Comparison of ENCODE assay signal across 8 mouse cellular contexts in the genomic region with DNA sequence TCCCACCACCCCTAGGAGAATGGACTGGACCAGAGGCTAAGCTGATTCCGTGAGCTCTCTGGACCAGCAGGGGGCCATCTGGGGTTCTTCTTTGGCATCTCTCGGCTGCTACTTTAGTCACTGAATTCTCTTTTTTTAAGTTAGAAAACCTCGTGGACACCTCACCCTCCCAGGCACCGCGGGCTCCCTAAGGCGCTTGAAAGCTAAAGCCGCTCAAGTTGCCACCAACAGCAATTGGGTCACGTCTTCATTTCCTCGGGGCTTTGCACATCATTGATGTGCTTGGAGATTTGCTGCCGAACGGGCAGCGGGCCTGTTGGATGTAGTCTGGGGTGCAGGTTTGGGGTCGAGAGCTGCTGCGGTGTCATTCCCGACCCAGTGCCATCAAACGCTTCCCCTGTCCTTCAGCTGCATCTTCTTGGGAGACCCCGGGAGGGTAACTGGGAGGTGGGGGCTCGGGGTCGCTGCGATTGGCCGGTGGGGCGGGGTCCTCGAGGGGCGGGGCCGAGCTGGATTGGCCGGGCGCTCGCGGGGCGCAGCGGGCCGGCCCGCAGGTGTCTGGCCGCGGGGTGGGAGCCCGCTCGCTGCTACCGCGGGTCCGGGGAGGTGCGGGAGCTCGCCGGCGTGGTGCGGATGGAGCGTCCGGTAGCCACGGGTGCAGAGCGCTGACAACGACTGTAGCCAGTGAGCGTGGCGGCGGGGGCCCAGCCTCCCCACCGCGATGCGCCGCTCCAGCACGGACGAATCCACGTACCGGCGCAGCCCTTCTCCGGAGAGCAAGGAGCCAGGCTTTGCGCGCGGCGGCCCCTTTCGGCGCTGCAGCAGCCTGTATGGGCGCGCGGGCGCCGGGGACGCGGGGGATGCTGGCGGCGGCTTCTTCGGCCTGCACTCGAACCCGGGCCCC. TPM values are rescaled to one million over a fixed set of nuclear protein-coding genes. Genes with fewer than 3 reads are reported as not detected.
DNase-seq lines count a peak whose midpoint lies in the region; ATAC-seq and TF ChIP-seq lines count a peak whose summit lies in the region.

No protein-coding gene starts in this region.

- peak; percentile 67 for DNase-seq in thymus, postnatal 4 days
- DNase-seq in thymus, postnatal 10 days (ENCODE audit: low spot score in 2 of 2), result no peak
- peak; percentile 89 to 93 for DNase-seq in cerebellum, postnatal 14 days
- DNase-seq in heart, adult 9 months (ENCODE audit: low spot score in 2 of 2), result peak; percentile 36 to 49
- DNase-seq in lung, postnatal 0 days (ENCODE audit: low spot score), result peak; percentile 74
- peak; percentile 83 for DNase-seq in retina, postnatal 1 day
- no peak for DNase-seq in layer of hippocampus, adult 9-10 months (ENCODE audit: low spot score)

- no peak for TF ChIP-seq EP300 in lung, postnatal 0 days (IDR thresholded peaks at IDR 0.05)

- peak; percentile 20; the same call in 1 of the 2 replicates for ATAC-seq in kidney, embryonic 16.5 days (ENCODE audit: low FRiP score, low TSS enrichment)
- ATAC-seq in lung, postnatal 0 days, result no peak

- H3K4me2 ChIP-seq in kidney, embryonic 16.5 days (replicated peaks; ENCODE audit: low read depth, low read length), result peak overlapping the region; percentile 96
- H3K4me2 ChIP-seq in lung, postnatal 0 days (replicated peaks; ENCODE audit: low read depth, low read length), result peak overlapping the region; percentile 88

- WGBS in kidney, embryonic 16.5 days, result under 1% methylated on average over 77 of the region's 81 CpGs
- 1% methylated on average over 46 of the region's 81 CpGs for whole genome bisulfite sequencing in lung, postnatal 0 days

- H3K4me1 ChIP-seq in kidney, embryonic 16.5 days (ENCODE audit: insufficient read depth, low read length), result peaks cover 38% of the 10 kb centered on the region
- peaks cover 33% of the 10 kb centered on the region for H3K4me1 ChIP-seq in lung, postnatal 0 days (ENCODE audit: insufficient read depth, low read depth, low read length)

- H3K27ac ChIP-seq in kidney, embryonic 16.5 days (ENCODE audit: low read length), result no peak overlapping the region
- H3K27ac ChIP-seq in lung, postnatal 0 days (ENCODE audit: low read length), result no peak overlapping the region

- peak; percentile 66 for TF ChIP-seq CTCF in lung, postnatal 0 days (IDR thresholded peaks at IDR 0.05)

- H3K9ac ChIP-seq in kidney, embryonic 16.5 days (replicated peaks; ENCODE audit: low read length), result peak overlapping the region; percentile 66
- H3K9ac ChIP-seq in lung, postnatal 0 days (replicated peaks; ENCODE audit: low read depth), result 0 out of 2 replicates have a peak overlapping the region, but pooled peaks have one; percentile 5

- H3K27me3 ChIP-seq in kidney, embryonic 16.5 days (ENCODE audit: insufficient read depth, low read length), result no peaks in the 10 kb centered on the region
- 0 out of 2 replicates have a peak, but pooled peaks cover 3% of the 10 kb centered on the region for H3K27me3 ChIP-seq in lung, postnatal 0 days (replicated peaks; ENCODE audit: insufficient read depth, low read length)

- H3K36me3 ChIP-seq in kidney, embryonic 16.5 days (ENCODE audit: insufficient read depth, low read length), result no peaks in the 10 kb centered on the region
- H3K36me3 ChIP-seq in lung, postnatal 0 days (ENCODE audit: insufficient read depth, low read length), result no peaks in the 10 kb centered on the region

- peak overlapping the region; percentile 61 for H3K4me3 ChIP-seq in kidney, embryonic 16.5 days (ENCODE audit: low read length)
- H3K4me3 ChIP-seq in lung, postnatal 0 days (ENCODE audit: low read depth, low read length), result peak overlapping the region; percentile 39

- no peaks in the 10 kb centered on the region for H3K9me3 ChIP-seq in kidney, embryonic 16.5 days (ENCODE audit: low read length)
- H3K9me3 ChIP-seq in lung, postnatal 0 days (ENCODE audit: low read length), result no peaks in the 10 kb centered on the region

RNA-seq across cellular contexts. Expression of gene Tspan4, which starts 6.7 kb away (rescaled TPM):
- 105 and 110 TPM in 2 replicates for polyA plus RNA-seq in kidney, embryonic 16.5 days (2015; fragmentation: Nextera tagmentation; extraction: Ambion mirVana)
- 100 and 107 TPM in 2 replicates for polyA plus RNA-seq in lung, postnatal 0 days (2015; fragmentation: Nextera tagmentation; extraction: Ambion mirVana)

RNA-seq across cellular contexts. Expression of gene Polr2l, which starts 6.8 kb away (rescaled TPM):
- 68.8 and 73.2 TPM in 2 replicates for polyA plus RNA-seq in kidney, embryonic 16.5 days (2015; fragmentation: Nextera tagmentation; extraction: Ambion mirVana)
- polyA plus RNA-seq in lung, postnatal 0 days (2015; fragmentation: Nextera tagmentation; extraction: Ambion mirVana), result 48.0 and 50.5 TPM in 2 replicates

RNA-seq across cellular contexts. Expression of gene Cd151, which starts 14.6 kb away (rescaled TPM):
- 48.4 and 54.3 TPM in 2 replicates for polyA plus RNA-seq in kidney, embryonic 16.5 days (2015; fragmentation: Nextera tagmentation; extraction: Ambion mirVana)
- polyA plus RNA-seq in lung, postnatal 0 days (2015; fragmentation: Nextera tagmentation; extraction: Ambion mirVana), result 45.1 and 49.6 TPM in 2 replicates

RNA-seq across cellular contexts. Expression of gene Cracr2b, which starts 20.9 kb away (rescaled TPM):
- 23.7 and 24.1 TPM in 2 replicates for polyA plus RNA-seq in kidney, embryonic 16.5 days (2015; fragmentation: Nextera tagmentation; extraction: Ambion mirVana)
- polyA plus RNA-seq in lung, postnatal 0 days (2015; fragmentation: Nextera tagmentation; extraction: Ambion mirVana), result 74.9 and 82.0 TPM in 2 replicates

RNA-seq across cellular contexts. Expression of gene Pnpla2, which starts 26.8 kb away (rescaled TPM):
- polyA plus RNA-seq in kidney, embryonic 16.5 days (2015; fragmentation: Nextera tagmentation; extraction: Ambion mirVana), result 47.0 and 51.5 TPM in 2 replicates
- polyA plus RNA-seq in lung, postnatal 0 days (2015; fragmentation: Nextera tagmentation; extraction: Ambion mirVana), result 96.0 and 116 TPM in 2 replicates

Comparison
In these comparisons a context has a peak if more than half of its experiments do, and no peak if none do; other contexts are left out.
1. DNase-seq: peak in thymus, postnatal 4 days (single experiment), cerebellum, postnatal 14 days (2 of 2), heart, adult 9 months (2 of 2), lung, postnatal 0 days (single experiment) and retina, postnatal 1 day (single experiment); none in thymus, postnatal 10 days (0 of 2) and layer of hippocampus, adult 9-10 months (single experiment).